Mouse (Mus musculus) spleen, postnatal 14 days (tissue): ENCODE measurements around the gene Cdk15.

Experiments
- DNase-seq, 2 experiments: peaks; one replicate each; pipeline ENCODE4 v3.0.0; 2021 to 2022; ENCODE audit warnings: low spot score in 2 of 2

The Cdk15 gene

DNA sequence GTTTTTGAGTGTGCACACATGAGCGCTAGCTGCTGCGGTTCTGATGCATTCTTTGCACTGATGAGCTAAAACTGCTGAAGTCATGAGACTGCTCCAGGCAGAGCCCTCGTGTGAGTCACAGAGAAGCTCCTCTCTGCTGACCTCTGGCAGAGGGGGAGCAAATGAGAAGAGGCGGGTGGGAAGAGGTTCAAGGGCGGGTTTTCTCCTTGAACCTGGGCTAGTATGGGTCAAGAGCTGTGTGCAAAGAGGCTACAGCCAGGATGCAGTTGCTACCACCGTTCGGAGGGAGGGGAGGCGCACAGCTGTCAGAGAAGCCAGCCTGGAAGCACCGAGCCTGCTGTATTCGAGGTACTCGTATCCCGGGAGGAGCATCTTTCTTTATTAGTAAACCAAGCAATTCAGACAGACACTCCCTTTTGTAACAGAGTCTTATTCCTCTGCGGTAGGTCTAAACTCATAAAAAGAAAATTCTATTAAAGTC, at the start of gene Cdk15:
Cdk15 (plus strand) TSS at position 156 of the 481 bp plus-strand sequence.
- no peak for DNase-seq

DNA sequence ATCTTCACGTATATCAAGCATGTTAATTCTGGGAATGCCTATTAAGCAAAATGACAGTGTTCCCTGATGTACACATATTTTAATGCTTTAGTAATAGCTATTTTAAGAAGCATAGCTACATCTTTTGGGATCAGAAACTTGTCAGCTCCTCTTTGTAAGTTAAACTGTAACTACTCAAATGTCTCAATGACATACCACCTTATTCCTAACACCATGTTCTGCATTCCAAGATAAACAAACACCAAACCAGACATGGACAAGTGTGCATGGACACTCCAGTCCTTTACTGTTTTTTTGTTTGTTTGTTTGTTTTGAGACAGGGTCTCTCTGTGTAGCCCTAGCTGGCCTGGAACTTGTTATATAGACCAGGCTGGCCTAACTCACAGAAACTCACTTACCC, 48.4 kb upstream of the Cdk15 start:
- no peak for DNase-seq

DNA sequence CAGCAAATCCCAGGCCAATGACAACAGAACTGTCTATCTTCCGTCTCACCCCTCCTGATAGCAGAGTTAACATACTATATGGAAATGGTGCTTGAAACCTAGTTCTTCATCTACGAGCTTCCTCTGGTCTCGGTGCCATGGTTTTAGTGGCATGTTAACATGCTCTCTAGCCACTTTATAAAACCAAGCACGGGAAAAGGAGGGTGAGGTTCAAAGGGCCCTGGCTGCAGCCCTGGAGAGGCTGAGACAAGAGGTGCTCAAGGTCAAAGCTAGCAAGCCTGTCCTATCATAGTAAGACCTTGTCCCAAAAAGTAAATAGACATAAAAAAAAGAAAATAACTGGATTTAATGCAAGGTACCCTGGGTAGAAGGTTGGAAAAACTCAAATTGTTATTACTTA, 45.1 kb upstream of the Cdk15 start:
- no peak for DNase-seq

DNA sequence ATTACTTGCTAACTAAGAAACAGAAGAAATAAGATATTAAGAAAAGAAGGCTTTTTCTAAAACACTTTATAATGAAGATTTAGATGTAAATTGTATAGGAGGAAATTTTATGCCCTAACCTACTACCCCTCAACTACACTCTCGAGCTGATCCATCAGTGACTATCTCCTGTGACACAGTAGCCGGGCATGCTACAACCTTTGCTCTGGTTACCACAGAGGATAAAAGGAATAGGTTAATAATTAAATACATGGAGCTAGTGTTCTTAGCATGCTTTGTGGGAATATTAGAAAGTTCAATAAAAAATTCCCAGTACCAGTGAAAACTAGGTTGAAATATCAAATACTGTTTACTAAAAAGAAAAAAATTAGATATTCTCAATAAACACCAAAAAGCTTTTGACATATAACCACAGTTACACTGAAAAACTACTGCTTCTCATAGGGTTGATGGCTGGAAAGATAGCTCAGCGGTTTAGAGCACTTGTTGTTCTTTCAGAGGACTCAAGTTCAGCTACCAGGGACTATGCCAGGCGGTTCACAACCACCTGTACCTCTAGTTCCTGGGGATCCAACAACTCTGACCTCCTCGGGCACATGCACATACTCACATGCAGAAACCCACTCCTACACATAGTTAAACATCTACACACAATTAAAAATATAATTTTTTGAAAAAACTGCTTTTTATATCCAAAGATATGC, 44.5 kb upstream of the Cdk15 start:
- no peak for DNase-seq

DNA sequence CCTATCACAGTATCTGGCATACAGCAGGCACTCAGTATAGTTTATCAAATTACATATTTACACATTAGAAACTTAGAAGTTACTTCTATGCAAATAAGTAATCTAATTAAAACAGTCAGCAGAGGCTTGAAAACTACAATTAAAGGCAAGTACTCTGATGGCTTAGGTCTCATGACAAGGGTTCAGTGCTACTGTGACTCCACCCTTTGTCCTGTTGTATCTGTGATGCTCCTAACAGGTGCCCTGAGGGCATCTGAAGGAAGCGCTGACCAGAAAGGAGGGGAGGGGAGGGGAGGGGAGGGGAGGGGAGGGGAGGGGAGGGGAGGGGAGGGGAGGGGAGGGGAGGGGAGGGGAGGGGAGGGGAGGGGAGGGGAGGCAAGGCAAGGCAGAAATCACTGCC, 43.8 kb upstream of the Cdk15 start:
- DNase-seq, result no peak

DNA sequence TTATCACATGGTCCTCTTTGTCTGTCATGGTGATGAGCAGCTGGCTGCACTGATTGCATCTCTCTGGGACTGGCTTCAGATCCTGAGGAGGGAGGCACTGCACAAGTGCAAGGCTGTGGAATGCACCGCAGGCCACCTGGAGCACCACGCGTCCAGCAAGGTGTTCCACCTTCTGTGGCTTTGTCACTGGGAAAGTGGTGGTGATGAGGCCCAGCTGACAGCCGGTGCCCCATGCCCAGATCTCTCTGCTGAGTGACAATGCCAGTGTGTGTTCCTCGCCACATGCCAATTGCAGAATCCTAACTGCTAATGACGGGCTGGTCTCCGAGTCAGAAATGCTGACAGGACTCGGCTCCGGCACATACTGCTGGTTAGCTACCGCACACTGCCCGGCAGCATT, 41.3 kb upstream of the Cdk15 start:
- DNase-seq, result no peak

DNA sequence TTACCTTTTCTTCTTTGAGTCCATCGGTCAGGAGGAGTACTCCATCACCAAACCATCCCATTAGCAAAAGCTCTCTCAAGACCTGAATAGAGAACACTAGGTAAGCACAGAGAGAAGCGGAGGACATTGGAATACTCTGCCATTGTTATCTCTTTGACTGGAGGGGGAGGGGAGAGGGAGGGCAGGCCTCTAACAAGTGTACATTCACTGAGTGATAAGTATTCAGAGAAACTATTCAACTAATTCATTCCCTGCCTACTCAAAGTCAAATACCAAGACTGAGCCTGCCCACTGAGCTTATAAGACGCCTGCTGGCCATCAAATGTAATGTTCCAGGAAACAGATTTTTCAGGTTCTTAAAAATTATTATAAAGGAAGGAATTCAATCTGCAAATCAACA, 36.3 kb upstream of the Cdk15 start:
- DNase-seq, result no peak

DNA sequence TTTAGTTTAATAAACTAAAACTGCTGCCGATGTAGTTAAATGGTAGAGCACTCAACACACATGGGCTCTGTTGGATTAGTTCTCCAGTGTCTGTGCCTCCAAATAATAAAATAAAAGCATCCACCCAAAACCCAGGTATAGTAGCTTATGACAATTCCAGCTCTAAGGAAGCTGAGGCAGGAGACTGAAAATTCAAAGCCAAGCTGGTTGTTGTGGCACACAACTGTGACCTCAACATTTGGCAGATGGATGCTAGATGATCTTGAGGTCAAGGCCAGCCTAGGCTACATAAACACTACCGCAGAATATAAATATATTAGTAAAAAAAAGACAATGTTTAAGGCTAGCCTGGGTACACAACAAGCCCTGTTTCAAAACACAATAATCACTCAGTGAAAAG, 35.1 kb upstream of the Cdk15 start:
- DNase-seq, result no peak

DNA sequence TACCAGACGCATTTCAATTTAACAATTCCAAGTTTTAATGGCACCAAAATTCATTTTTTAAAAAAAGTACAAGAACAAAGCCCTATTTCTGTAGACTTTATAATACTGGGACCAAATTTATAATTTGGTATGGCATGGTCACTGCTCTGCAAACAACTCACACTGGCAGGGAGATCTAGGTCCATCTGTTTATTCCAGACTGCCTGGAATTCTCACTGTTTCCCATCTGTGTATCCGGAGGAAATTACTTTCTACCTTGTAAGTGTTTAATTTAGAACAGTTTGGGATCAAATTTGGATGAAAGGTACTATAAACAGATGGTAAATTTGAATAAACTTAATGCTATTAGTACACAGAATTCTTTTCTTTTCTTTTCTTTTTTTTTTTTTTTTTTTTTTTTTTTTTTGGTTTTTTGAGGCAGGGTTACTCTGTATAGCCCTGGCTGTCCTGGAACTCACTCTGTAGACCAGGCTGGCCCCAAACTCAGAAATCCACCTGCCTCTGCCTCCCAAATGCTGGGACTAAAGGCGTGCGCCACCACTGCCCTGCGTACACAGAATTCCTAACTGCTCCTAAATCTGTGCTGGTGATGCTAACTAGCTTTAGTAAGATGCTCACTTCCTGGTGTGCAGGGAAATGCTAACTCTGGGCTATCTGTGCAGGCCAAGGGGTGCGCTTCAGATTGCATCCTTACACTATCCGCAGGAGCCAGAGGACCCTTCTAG, 34.4 kb upstream of the Cdk15 start:
- no peak for DNase-seq

DNA sequence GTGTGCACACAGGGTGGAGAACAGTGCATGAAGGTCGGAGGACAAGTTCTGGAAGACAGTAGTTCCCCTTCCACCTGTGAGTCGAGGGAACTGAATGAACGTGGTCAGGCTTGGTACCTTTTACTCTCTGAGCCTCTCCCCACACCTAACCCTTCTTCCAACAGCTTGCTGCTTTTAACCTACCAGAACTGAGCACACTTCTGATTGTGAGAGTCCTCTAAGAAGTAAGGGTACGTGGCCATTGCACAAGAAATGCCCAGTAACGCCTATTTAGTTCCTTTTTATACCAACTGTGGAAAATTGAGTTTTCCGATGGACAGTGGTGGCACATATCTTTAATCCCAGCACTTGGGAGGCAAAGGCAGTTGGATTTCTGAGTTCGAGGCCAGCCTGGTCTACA, 28.2 kb upstream of the Cdk15 start:
- no peak for DNase-seq

DNA sequence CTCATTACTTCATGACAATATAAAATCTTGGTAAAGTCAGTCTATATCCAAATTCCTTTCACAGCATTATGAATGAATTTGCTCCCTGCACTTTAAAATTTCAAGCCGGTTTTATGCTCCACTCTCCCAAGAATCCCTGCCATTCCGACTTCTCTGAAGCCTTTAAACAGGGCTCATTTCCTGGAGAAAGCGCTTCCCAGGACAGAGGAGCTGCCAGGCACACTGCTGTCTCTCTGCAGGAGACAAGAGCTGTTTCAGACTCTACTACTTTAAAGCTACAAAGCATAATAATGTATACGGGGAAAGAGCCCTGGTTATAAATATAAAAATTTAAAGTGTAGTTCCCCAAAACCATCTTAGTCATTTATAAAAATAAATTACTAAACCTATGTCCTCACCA, 27.5 kb upstream of the Cdk15 start:
- no peak for DNase-seq

DNA sequence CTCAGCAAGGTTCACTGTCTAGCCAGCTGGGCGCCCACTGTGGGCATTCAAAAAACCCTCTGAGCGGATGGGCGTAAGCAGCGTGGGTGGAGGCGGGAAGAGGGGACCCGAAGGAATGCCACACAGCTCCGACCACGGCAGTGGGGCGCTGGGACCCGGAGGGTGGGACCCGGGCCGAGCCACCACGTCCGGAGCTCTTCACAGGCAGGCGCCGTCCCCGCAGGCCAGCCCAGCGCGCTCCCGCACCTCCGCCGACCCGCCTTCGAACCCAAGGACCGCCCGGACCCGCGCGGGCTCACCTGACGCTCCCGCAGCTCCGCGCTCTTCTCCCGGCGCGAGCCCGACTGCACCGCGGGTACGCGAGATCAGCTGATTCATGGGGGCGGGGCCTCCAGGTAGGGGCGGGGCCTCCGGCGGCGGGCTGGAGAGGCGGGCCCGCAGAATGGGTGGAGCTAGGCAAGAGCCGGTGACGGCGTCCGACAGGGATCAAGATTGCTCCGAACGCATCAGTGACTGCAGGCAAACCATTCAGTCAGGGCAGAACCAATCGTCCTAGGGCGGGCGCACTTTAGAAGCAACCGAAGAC, 19.8 kb upstream of the Cdk15 start, which contains the start of gene Als2:
Als2 (minus strand) TSS at position 376 of the 586 bp plus-strand sequence.
- DNase-seq, result peak; percentile 98 to 99

DNA sequence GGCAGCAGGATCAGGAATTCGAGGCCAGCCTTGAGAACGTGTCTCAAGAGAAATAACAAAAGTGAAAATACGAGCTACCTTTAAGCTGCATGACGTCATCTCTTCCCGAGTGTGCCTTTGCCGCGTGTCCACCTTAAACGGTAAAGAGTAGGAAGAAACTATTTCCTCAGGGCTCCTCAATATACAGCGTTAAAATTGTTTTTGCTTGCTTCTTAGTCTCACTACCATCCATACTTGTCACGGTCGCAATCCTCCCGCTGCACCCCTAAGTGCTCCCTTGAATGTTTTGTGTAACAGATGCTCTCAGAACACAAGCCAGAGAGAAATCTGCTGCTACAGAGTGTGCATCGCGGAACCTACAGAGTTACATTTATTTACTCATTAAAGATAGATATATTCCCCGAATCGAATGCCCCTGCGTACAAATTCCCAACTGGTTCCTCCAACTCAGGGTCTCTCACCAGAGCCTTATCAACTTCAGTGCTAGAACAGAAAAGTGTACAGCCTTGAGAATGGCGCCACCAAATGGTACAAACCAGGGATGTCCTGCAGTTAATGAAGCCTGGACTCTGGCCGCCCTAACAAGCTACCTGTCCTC, 19.0 kb upstream of the Cdk15 start:
- peak; percentile 41 to 61 for DNase-seq

DNA sequence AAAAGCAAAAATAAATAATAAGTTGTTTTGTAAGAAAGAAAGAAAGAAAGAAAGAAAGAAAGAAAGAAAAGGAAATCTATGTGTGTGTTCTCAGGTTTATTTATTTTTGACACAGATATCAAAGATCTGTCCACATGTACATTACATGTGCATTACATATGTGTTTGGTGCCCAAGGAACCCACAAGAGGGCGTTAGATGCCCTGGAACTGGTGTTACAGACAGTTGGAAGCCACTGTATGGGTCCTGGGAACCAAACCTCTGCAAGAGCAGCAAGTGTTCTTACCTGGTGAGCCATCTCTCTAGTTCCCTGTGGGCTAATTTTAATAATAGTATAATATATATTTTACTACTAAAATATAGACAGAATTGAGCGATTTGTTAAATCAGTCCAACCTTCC, 12.9 kb upstream of the Cdk15 start:
- no peak for DNase-seq

DNA sequence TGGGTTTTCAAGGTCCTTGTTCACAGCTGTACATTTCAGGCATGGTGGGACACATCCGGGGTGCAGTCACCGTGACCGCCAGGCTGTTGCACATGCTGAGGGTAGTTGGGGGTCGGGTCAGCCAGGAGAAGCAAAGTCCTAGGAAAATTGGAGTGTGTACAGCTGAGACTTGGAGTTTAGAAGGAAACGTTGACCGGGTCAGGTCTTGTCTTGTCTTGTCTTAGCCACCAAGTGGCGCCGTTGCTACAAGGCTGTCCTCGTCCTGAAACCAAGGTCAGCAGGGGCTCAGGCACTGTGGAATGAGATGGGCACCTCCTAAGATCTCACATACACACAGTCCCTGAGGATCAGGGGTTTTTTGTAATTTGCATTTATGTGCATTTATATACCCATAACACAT, 9.1 kb upstream of the Cdk15 start:
- DNase-seq, result peak in 1 of 2 experiments; percentile 4

DNA sequence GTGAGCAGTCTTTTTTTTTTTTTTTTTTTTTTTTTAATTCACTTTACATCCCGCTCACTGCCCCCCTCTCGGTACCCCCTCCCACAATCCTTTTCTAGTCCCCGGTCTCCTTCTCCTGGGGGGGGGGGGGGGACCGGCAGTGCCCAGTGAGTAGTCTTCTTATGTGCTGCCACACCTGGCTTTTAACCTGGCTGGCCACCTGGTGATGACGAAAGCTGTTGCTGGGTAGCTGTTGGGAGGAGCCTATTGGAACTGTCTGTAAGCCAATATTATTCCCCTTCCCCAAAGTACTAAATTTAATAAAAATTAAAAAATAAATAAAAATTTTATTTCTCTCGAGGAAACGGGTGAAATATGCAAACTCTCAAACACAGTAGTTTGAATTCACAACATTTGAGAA, 3.9 kb upstream of the Cdk15 start:
- no peak for DNase-seq

DNA sequence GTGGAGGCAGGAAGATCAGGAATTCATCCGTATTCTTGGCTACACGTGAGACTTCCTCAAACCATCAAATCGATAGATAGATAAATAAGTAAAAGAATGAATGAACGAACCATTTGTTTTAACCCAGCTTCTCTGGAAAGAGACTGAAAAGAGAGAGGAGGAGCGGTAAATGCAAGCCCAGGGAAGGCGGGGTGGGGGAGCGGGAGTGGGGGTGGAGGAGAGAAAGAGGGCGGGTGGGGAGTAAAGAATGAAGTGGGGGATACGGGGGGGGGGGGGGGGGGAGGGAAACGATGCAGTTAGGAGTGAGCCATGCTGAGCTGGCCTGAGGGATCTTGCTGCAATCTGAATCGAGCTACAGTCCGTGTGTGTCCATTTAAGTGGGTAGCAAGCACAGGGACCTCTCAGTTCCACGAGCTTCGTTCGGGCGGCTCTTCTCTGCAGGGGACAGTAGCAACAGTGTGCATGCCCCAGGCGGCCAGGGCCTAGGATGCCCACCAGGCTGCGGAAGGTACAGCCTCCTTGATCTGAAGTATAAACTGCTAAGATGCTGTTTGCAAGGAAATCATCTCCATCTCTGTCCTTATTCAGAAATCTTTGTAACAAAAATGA, 3.3 kb upstream of the Cdk15 start:
- no peak for DNase-seq

DNA sequence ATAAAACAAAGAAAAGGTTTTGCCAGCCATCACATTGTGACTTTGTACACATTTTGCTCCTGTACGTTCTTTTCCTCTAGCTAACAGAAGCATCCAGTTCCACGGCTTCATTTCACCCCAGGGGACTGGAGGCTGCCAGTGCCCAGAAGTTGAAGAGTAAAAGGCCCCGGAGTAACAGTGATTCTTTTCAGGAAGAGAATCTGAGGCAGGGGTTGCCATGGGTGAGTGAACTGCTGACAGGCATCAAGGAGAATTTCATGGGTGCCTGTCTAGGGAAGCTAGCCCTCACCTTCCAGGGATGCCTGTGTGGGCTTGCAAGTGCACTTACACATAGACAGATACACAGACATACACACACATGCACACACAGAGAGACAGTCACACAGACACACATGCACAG, 1.0 kb downstream of the Cdk15 start:
- no peak for DNase-seq

DNA sequence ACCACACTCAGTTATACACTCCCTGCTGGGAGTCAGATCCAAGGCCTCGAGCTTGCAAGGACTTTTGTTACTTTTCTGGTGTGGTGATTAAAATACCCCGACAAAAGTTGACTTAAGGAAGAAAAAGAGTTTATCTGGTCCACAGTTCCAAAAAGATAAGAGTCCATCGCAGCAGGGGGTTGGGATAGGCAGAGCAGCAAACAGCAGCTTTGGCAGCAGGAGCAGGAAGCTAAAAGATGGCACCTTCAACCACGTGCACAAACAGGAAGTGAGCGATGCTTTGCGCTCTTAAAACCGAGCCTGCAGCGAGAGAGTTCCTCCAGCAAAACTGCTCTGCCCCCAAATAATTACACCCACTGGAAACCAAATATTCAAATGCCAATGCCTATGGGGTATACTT, 12.2 kb downstream of the Cdk15 start:
- DNase-seq, result no peak

DNA sequence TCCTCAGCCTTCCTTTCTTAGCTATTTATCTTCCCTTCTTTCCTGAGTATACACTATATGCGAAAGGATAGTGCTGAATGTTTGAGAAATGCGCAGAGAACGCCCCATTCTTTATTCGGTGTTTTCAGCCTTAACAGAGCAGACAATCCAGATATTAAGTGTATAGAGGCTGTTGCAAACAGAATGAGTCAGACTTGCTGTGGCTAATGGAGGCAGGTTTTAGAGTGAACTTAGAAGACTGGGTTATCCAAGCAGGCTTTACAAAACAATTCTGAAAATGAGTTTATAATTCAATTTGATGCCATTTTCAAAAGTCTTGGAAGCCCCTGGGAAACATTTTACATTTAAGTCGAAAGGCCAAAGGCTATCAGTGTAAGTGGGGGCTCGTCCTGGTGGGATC, 12.8 kb downstream of the Cdk15 start:
- DNase-seq, result no peak

DNA sequence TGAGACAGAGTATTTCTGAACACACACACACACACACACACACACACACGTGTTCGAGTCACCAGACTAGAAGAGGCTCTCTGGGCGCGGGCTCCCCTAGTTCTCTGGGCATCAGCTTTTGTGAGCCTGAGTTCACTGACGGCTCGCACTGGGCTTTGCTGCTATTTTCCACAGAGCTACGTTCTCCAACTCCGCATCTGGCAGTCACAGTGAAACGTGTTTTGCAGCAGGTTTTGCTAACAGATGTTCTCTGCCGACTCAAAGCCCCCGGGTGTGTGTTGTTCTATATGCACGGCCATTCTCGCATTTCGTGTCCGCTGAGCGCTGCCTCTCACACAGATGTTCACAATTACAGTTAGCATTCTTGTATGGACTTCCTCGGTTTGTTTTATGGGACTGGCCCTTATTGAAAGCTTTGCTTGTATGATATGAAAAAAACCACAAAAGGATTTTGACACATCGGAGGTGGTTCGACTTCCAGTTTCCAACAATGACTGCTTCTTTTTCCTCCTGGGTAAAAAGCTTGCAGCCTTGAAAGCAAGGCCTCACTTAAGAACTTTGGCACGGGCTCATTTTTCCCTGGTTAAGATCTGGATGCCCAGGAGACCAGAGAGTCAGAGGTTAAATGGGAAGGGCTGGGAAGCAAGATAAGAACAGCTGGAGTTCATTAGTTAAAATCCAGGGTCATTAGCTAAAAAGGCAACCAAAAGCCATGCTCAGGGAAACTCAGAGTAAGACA, 13.4 kb downstream of the Cdk15 start:
- no peak for DNase-seq
